Mouse (Mus musculus) thymus, adult 2 months (tissue): ENCODE measurements around the gene Cyba.

Experiments
- CTCF ChIP-seq: fragments of 200-500 bp; IDR thresholded peaks from 2 replicates; pipeline ENCODE4 v1.5.1; 2012; ENCODE audit warnings: mild to moderate bottlenecking, control low read depth, low read length, moderate library complexity, borderline replicate concordance; ENCODE audit not compliant: control insufficient read depth, poor library complexity, insufficient read depth; ENCODE audit errors: extremely low read depth
- POLR2A ChIP-seq: fragments of 200-500 bp; IDR thresholded peaks from 2 replicates; pipeline ENCODE4 v1.6.1; 2012; ENCODE audit warnings: mild to moderate bottlenecking, low read length, control low read depth, moderate library complexity; ENCODE audit not compliant: control insufficient read depth, poor library complexity, insufficient read depth; ENCODE audit errors: extremely low read depth

GRCm38 (mm10) chr8:122435375-122435774 is 2.6 kb upstream of the Cyba start:
- TF ChIP-seq CTCF = peak; percentile 69; the same call in 1 of the 2 replicates
- TF ChIP-seq POLR2A = no peak
